In genomic region chr14:118368619-118369431, GRCm38 (mm10) we compare ENCODE assay signal across 10 mouse cellular contexts.
DNase-seq lines count a peak whose midpoint lies in the region; ATAC-seq and TF ChIP-seq lines count a peak whose summit lies in the region.
"Had no signal": no experiment of that assay in that cellular context is flagged by ENCODE, and none has a peak within 500 bp of the region (broad histone marks: within the 10 kb centered on the region; RNA-seq: fewer than 3 reads in every experiment).

No protein-coding gene starts in this region.

- no peak overlapping the region for H3K4me3 ChIP-seq in ES-Bruce4 (ENCODE audit: low read depth, low read length)
- no peak overlapping the region for H3K4me3 ChIP-seq in hindbrain, postnatal 0 days (ENCODE audit: low read length)
- H3K4me3 ChIP-seq in midbrain, embryonic 11.5 days (ENCODE audit: low read depth, low read length), result no peak overlapping the region
- H3K4me3 ChIP-seq: embryonic facial prominence, embryonic 15.5 days had no signal

- TF ChIP-seq CTCF in ES-Bruce4 (IDR thresholded peaks at IDR 0.05; ENCODE audit: low read depth, low read length), result no peak
- no peak for TF ChIP-seq CTCF in hindbrain, postnatal 0 days (IDR thresholded peaks at IDR 0.05; ENCODE audit: low read depth)

- no peak for TF ChIP-seq POLR2A in ES-Bruce4 (IDR thresholded peaks at IDR 0.05; ENCODE audit: insufficient read depth, low read length)

- peak; percentile 48; the same call in 1 of the 2 replicates for ATAC-seq in hindbrain, postnatal 0 days
- peak; percentile 75 for ATAC-seq in midbrain, embryonic 11.5 days (ENCODE audit: low FRiP score)
- no peak for ATAC-seq in erythroid progenitor cell, adult 5-6 weeks (replicated peaks; ENCODE audit: low FRiP score, poor library complexity, severe bottlenecking)

- no peaks in the 10 kb centered on the region for H3K27me3 ChIP-seq in ES-Bruce4 (ENCODE audit: control insufficient read depth, insufficient read depth, low read length, poor library complexity, severe bottlenecking)
- no peaks in the 10 kb centered on the region for H3K27me3 ChIP-seq in hindbrain, postnatal 0 days (ENCODE audit: insufficient read depth, low read length)
- no peaks in the 10 kb centered on the region for H3K27me3 ChIP-seq in midbrain, embryonic 11.5 days (ENCODE audit: control insufficient read depth, insufficient read depth, low read length)

- WGBS in hindbrain, postnatal 0 days, result 13% methylated on average over 9 of the region's 9 CpGs
- 18% methylated on average over 9 of the region's 9 CpGs for WGBS in midbrain, embryonic 11.5 days

- DNase-seq in embryo, embryonic 10.5 days (ENCODE audit: low spot score), result peak; percentile 82
- DNase-seq in hindbrain, postnatal 0 days (ENCODE audit: low spot score), result no peak
- peak; percentile 91 for DNase-seq in midbrain, embryonic 11.5 days (ENCODE audit: low spot score, missing footprints)
- DNase-seq in right cerebral cortex, postnatal 4 days, result no peak
- no peak for DNase-seq in Muller cell, postnatal 12 days (ENCODE audit: inconsistent ontology term)
- no peak for DNase-seq in layer of hippocampus, adult 8-10 months (ENCODE audit: low spot score in 2 of 2)
- DNase-seq: layer of hippocampus, postnatal 36 days had no signal

- peak overlapping the region; percentile 95 for H3K27ac ChIP-seq in ES-Bruce4 (ENCODE audit: insufficient read depth, low read length)
- H3K27ac ChIP-seq in hindbrain, postnatal 0 days, result no peak overlapping the region
- no peak overlapping the region for H3K27ac ChIP-seq in midbrain, embryonic 11.5 days (ENCODE audit: low read depth, low read length)
- H3K27ac ChIP-seq: embryonic facial prominence, embryonic 15.5 days had no signal

- no peaks in the 10 kb centered on the region for H3K36me3 ChIP-seq in ES-Bruce4 (ENCODE audit: control insufficient read depth, insufficient read depth, low read length, poor library complexity, severe bottlenecking)
- H3K36me3 ChIP-seq in hindbrain, postnatal 0 days (ENCODE audit: insufficient read depth, low read length), result no peaks in the 10 kb centered on the region
- no peaks in the 10 kb centered on the region for H3K36me3 ChIP-seq in midbrain, embryonic 11.5 days (ENCODE audit: control insufficient read depth, insufficient read depth, low read length)
- H3K36me3 ChIP-seq: embryonic facial prominence, embryonic 15.5 days had no signal

- TF ChIP-seq EP300 in ES-Bruce4 (IDR thresholded peaks at IDR 0.05; ENCODE audit: insufficient read depth, low read depth, low read length), result peak; percentile 89

- H3K4me2 ChIP-seq in hindbrain, postnatal 0 days (ENCODE audit: low read depth, low read length), result no peak overlapping the region
- H3K4me2 ChIP-seq in midbrain, embryonic 11.5 days, result peak overlapping the region; percentile 10
- H3K4me2 ChIP-seq: embryonic facial prominence, embryonic 15.5 days had no signal

- H3K9me3 ChIP-seq in ES-Bruce4 (replicated peaks; ENCODE audit: control insufficient read depth, insufficient read depth, low read length, poor library complexity, severe bottlenecking), result no peaks in the 10 kb centered on the region
- no peaks in the 10 kb centered on the region for H3K9me3 ChIP-seq in hindbrain, postnatal 0 days (ENCODE audit: low read length)
- H3K9me3 ChIP-seq in midbrain, embryonic 11.5 days (ENCODE audit: control insufficient read depth, low read length), result no peaks in the 10 kb centered on the region
- H3K9me3 ChIP-seq: embryonic facial prominence, embryonic 15.5 days had no signal

- H3K9ac ChIP-seq in ES-Bruce4 (ENCODE audit: low read depth, poor library complexity, severe bottlenecking), result no peak overlapping the region
- H3K9ac ChIP-seq in hindbrain, postnatal 0 days (replicated peaks; ENCODE audit: low read length), result no peak overlapping the region
- 0 out of 2 replicates have a peak overlapping the region, but pooled peaks have one; percentile 18 for H3K9ac ChIP-seq in midbrain, embryonic 11.5 days (ENCODE audit: low read length)
- H3K9ac ChIP-seq: embryonic facial prominence, embryonic 15.5 days had no signal

- peaks cover 10% of the 10 kb centered on the region for H3K4me1 ChIP-seq in ES-Bruce4 (ENCODE audit: control insufficient read depth, insufficient read depth, low read length)
- H3K4me1 ChIP-seq in hindbrain, postnatal 0 days (ENCODE audit: insufficient read depth, low read length), result no peaks in the 10 kb centered on the region
- H3K4me1 ChIP-seq in midbrain, embryonic 11.5 days (ENCODE audit: control insufficient read depth, insufficient read depth, low read length), result peaks cover 21% of the 10 kb centered on the region

Comparison
In these comparisons a context has a peak if more than half of its experiments do, and no peak if none do; other contexts are left out.
1. DNase-seq: peak in embryo, embryonic 10.5 days (single experiment) and midbrain, embryonic 11.5 days (single experiment); none in hindbrain, postnatal 0 days (single experiment), right cerebral cortex, postnatal 4 days (single experiment), Muller cell, postnatal 12 days (single experiment) and layer of hippocampus, adult 8-10 months (0 of 2).